Mouse (Mus musculus) layer of hippocampus, adult 8-10 months (tissue): Measurements from ENCODE around the gene Cacybp. TPM values are rescaled to one million over a fixed set of nuclear protein-coding genes. Genes with fewer than 3 reads are reported as not detected.
A peak's percentile ranks its signal among the peaks of the same experiment; 100 is the strongest.

Experiments
- DNase-seq, 2 experiments: peaks; one replicate each; pipeline ENCODE4 v3.0.0; 2022; ENCODE audit warnings: low spot score in 2 of 2
- total RNA-seq, 4 experiments: library from RNA; stranded (reverse); gene quantifications; 2 replicates each; pipeline ENCODE4 v1.2.4; 2022

Cacybp gene
- 100 to 1,000 TPM in 1 of 4 experiments, 10 to 100 TPM in 3; 80.3 to 101 (median 91.8) TPM for total RNA-seq

GRCm38 (mm10) chr1:160212703-160213669 lies at the start of gene Cacybp:
Cacybp (minus strand) TSS chr1:160212875.
- peak; percentile 99 for DNase-seq

DNA sequence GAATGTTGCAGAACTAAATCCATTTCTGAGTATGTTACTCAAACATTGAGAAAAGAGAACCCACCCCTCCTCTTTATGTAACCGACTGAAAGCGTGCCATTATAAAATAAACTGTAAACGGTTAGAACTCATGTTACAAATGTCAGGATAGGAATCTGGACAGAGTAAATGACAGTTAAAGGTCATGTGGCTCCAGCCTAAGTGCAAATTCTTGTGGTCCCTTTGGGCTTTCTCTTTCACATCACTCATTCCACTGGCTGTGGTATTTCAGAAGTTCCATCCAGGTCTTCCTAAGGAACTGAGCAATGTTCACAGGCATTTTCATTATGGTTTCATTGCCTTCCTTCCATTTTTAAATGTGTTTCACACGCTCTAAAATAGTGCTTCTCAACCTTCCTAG lies 49.7 kb upstream of the Cacybp start:
- no peak for DNase-seq

GRCm38 (mm10) chr1:160261849-160262248 lies 49.2 kb upstream of the Cacybp start:
- no peak for DNase-seq

- no peak for DNase-seq
Measured at GRCm38 (mm10) chr1:160260605-160261004, 47.9 kb upstream of the Cacybp start.

- DNase-seq = no peak
Measured at GRCm38 (mm10) chr1:160259884-160260283, 47.2 kb upstream of the Cacybp start.

- DNase-seq = no peak
Measured at GRCm38 (mm10) chr1:160253108-160253507, 40.4 kb upstream of the Cacybp start.

DNA sequence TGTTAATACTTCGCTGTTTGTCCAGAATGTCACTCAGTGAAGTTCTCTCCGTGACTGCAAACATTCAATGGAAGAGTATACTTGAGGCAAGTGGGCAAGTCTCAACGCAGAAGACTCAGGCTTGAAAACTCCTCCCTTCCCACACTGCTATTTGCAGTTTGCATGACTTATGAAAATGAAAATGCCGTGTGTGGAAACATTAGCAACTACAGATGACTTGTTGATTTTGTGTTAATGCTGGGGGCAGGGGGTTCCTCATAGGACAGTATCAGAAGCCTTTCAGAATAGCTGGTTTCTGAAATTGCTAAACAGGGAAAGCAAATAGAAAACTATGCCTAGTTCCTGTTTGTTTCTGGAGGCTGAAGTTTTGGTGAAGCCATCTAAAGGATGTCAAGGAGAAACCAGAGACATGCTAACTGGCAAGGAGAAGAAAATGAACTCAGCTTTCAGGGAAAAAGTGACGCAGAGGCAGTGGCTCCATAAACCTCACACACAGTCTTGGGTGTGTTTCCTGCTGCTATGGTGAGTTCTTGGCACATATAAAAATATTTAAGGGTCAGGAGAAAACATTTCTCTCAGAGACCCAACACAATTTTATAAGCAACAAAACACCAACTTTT lies 38.8 kb upstream of the Cacybp start:
- no peak for DNase-seq

- DNase-seq = no peak
Measured at GRCm38 (mm10) chr1:160250782-160251181, 38.1 kb upstream of the Cacybp start.

DNA sequence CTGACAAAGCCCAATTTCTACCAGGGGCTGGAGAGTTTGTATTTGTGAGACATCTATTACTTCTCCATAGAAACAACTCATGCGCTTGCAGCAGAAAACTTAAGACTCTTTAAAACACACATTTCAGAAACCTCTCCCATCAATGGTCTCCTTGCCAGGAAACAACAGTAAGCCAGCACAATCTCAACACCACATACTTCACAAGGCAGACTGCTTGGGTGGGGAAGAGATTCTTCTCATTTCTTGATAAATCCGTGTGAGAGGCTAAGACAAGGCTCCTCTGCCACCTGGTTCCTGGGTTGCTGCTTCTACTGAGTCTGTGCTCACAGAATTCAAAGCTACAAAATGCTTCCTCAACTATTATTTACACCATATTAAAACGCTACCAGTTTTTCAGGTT lies 37.1 kb upstream of the Cacybp start:
- no peak for DNase-seq

DNA sequence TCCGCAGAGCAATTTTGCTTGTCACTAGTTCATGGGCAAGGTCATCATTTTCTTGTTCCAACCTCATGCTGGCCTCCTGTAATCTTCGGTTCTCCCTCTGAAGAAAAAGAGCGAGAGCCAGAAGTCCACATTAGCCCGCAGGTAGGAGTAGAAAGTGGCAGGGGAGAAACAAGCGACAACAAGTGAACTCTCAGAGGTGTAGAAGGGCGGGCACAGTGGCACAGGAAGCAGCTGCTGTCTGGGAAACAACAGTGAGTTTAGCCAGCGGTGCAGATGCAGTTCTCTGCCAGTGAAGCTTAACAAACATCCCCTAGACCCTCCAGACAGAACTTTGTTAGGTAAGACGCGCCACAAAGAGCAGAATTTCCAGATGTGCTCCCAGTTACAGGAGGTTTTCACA lies 34.8 kb upstream of the Cacybp start:
- no peak for DNase-seq

GRCm38 (mm10) chr1:160246844-160247243 lies 34.2 kb upstream of the Cacybp start:
- peak in 1 of 2 experiments; percentile 38 for DNase-seq

- DNase-seq = no peak
Measured at GRCm38 (mm10) chr1:160245954-160246353, 33.3 kb upstream of the Cacybp start.

GRCm38 (mm10) chr1:160244689-160245088 lies 32.0 kb upstream of the Cacybp start:
- DNase-seq = no peak

GRCm38 (mm10) chr1:160240091-160240490 lies 27.4 kb upstream of the Cacybp start:
- DNase-seq = no peak

GRCm38 (mm10) chr1:160238852-160239443 lies 26.3 kb upstream of the Cacybp start:
- DNase-seq = no peak

- no peak for DNase-seq
Measured at GRCm38 (mm10) chr1:160237981-160238380, 25.3 kb upstream of the Cacybp start.

- DNase-seq = no peak
Measured at GRCm38 (mm10) chr1:160233921-160234320, 21.2 kb upstream of the Cacybp start.

DNA sequence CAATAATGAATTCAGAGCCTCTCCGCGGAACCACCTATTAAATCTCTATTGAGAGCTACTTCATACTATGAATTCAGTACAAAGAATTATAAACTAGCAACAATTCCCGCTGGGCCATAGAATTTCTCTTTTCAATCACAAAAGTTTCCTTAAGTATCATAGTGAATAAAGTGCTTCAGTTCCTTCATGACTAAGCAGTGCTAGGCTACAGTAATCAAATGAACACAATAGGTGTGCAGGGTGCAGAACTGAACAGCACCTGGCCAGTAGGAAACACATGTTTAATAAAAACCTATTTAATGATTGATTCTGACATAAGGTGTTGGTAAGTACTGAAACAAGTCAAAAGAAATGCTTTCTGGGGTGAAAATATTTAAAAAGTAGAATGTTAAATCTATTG lies 19.4 kb upstream of the Cacybp start:
- no peak for DNase-seq

DNA sequence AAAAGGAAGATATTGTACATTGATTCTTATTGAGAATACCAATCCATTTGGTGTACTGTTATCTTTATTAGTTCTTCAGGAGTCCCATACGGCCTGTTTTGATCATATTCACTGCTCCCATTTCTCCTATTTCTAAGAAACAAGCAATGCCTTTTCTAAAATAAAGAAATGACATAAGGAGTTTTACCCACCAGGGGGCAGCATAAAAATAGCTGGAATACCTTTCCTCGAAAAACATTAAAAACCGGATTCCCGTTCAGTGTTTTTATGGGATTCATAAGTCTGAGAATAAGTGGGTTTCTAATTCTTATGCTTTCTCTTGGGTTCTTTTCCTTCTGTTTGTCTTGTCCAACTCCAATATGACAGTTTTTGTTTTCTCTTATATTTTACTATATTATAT lies 18.3 kb upstream of the Cacybp start:
- DNase-seq = no peak

- DNase-seq = no peak
Measured at GRCm38 (mm10) chr1:160227850-160228249, 15.2 kb upstream of the Cacybp start.

GRCm38 (mm10) chr1:160227196-160227595 lies 14.5 kb upstream of the Cacybp start:
- no peak for DNase-seq

GRCm38 (mm10) chr1:160224093-160224492 lies 11.4 kb upstream of the Cacybp start:
- DNase-seq = no peak
